Comparison of ENCODE assay signal across 43 mouse cellular contexts in genomic region chr2:148090071-148090470, GRCm38 (mm10). TPM values are rescaled to one million over a fixed set of nuclear protein-coding genes. Genes with fewer than 3 reads are reported as not detected.
"Had no signal": no experiment of that assay in that cellular context is flagged by ENCODE, and none has a peak within 500 bp of the region (broad histone marks: within the 10 kb centered on the region; RNA-seq: fewer than 3 reads in every experiment).

No protein-coding gene starts in this region.

- H3K9me3 ChIP-seq: heart, embryonic 10.5 days; heart, embryonic 12.5 days; heart, embryonic 13.5 days; heart, embryonic 15.5 days; hindbrain, embryonic 10.5 days; hindbrain, embryonic 12.5 days; hindbrain, embryonic 13.5 days; hindbrain, embryonic 15.5 days; intestine, embryonic 15.5 days; kidney, embryonic 15.5 days had no signal

- ATAC-seq: hindbrain, embryonic 16.5 days; hindbrain, postnatal 0 days; inflammation-experienced regulatory T-cells, adult 6 months; intestine, embryonic 15.5 days; intestine, embryonic 16.5 days; intestine, postnatal 0 days had no signal

- H3K4me1 ChIP-seq: heart, embryonic 10.5 days; heart, embryonic 12.5 days; heart, embryonic 13.5 days; heart, embryonic 15.5 days; hindbrain, embryonic 10.5 days; hindbrain, embryonic 12.5 days; hindbrain, embryonic 13.5 days; hindbrain, embryonic 15.5 days; intestine, embryonic 15.5 days; kidney, embryonic 15.5 days had no signal

- DNase-seq: heart, postnatal 10 days; heart, postnatal 36 days; heart, postnatal 4 days; kidney, adult 11 months; kidney, adult 18-20 months; kidney, adult 2 months; kidney, adult 8-10 months; kidney, adult 9 months; kidney, postnatal 10 days; kidney, postnatal 14 days; kidney, postnatal 25 days; kidney, postnatal 36 days; kidney, postnatal 4 days; layer of hippocampus, adult 9-11 months; layer of hippocampus, postnatal 36 days had no signal

- H3K9ac ChIP-seq: heart, embryonic 12.5 days; heart, embryonic 13.5 days; heart, embryonic 15.5 days; hindbrain, embryonic 12.5 days; hindbrain, embryonic 13.5 days; hindbrain, embryonic 14.5 days; hindbrain, embryonic 15.5 days; intestine, embryonic 15.5 days; kidney, embryonic 15.5 days had no signal

- H3K4me3 ChIP-seq: heart, embryonic 10.5 days; heart, embryonic 12.5 days; heart, embryonic 13.5 days; heart, embryonic 15.5 days; hindbrain, embryonic 10.5 days; hindbrain, embryonic 12.5 days; hindbrain, embryonic 13.5 days; hindbrain, embryonic 15.5 days; intestine, embryonic 15.5 days; kidney, embryonic 15.5 days; layer of hippocampus, adult 2 months had no signal

- H3K36me3 ChIP-seq: heart, embryonic 10.5 days; heart, embryonic 12.5 days; heart, embryonic 13.5 days; heart, embryonic 15.5 days; hindbrain, embryonic 10.5 days; hindbrain, embryonic 12.5 days; hindbrain, embryonic 13.5 days; hindbrain, embryonic 15.5 days; intestine, embryonic 15.5 days; kidney, embryonic 15.5 days had no signal

- H3K27me3 ChIP-seq: heart, embryonic 13.5 days; heart, embryonic 15.5 days; hindbrain, embryonic 12.5 days; hindbrain, embryonic 15.5 days; intestine, embryonic 15.5 days had no signal

- H3K27ac ChIP-seq: heart, embryonic 10.5 days; heart, embryonic 13.5 days; heart, embryonic 15.5 days; hindbrain, embryonic 10.5 days; hindbrain, embryonic 12.5 days; hindbrain, embryonic 13.5 days; hindbrain, embryonic 14.5 days; hindbrain, embryonic 15.5 days; hindbrain, postnatal 0 days; intestine, embryonic 15.5 days; kidney, embryonic 15.5 days; kidney, postnatal 0 days; layer of hippocampus, adult 2 months had no signal

- H3K4me2 ChIP-seq: heart, embryonic 11.5 days; heart, embryonic 12.5 days; heart, embryonic 13.5 days; heart, embryonic 15.5 days; hindbrain, embryonic 12.5 days; hindbrain, embryonic 13.5 days; hindbrain, embryonic 14.5 days; hindbrain, embryonic 15.5 days; intestine, embryonic 15.5 days; kidney, embryonic 15.5 days had no signal

RNA-seq across cellular contexts. Expression of gene Foxa2, which starts 43.3 kb away (rescaled TPM):
- total RNA-seq: heart, postnatal 10 days; heart, postnatal 25 days; heart, postnatal 36 days; heart, postnatal 4 days; hematopoietic stem cell, adult 5-6 weeks; layer of hippocampus, adult 18-20 months; layer of hippocampus, adult 2 months; layer of hippocampus, adult 8-10 months; layer of hippocampus, postnatal 10 days; layer of hippocampus, postnatal 14 days; layer of hippocampus, postnatal 25 days; layer of hippocampus, postnatal 36 days; left cerebral cortex, adult 18-20 months had no signal
- polyA plus RNA-seq: heart, postnatal 0 days; inflammation-experienced regulatory T-cells, adult 6 months; kidney, adult 2 months; kidney, postnatal 0 days had no signal
